Mouse (Mus musculus): ENCODE results near the gene Trabd. TPM values are rescaled to one million over a fixed set of nuclear protein-coding genes. Genes with fewer than 3 reads are reported as not detected.
A peak's percentile ranks its signal among the peaks of the same experiment; 100 is the strongest.

Gene Trabd
- 51.6 and 51.9 TPM in 2 replicates for polyA plus RNA-seq (2014; fragmentation: Nextera tagmentation; extraction: Ambion mirVana)

DNA sequence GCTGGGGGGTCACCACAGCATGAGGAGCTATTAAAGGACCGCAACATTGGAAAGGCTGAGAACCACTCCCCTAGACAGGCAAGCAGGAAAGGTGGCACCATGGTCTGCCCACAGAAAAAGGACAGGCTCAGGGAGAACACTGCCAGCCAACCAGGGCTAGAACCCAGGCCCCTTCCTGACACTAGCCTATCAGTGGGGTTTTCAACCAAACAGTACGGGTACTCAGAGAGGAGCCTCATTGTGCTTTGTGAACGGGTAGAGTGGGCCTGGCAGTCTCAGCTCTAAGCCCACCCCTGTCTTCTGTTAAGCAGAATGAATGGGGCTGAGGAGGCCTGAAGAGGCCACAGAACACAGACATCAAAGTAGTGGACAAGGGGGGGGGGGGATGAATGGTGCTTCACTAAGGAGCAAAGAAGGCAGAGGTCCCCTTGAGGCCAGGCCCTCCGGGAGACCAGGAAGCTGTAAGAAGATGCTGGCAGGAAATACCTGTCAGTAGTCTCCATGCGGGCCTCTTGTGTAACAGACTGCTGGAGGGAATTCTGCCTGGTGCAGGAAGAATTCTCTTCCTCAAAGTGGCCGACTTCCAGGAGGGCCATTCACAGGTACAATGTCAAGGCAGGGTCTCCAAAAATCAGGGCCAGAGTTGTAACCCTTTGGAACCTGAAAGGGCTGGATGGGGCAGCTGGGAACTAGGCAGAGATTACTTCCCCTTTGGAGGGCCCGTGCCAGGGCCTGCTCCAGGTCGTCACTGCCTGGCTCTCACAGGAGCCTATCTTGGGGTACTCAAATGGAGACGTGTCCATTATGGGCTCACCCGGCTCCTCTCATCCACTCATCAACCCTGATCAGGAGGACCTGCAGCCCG is at the start of gene Trabd:
Gene Trabd (plus strand): TSS at position 512 of the 865 bp plus-strand sequence.
- H3K9ac ChIP-seq (ENCODE audit: low read length): peak within 1 kb of the TSS; percentile 96
- H3K4me1 ChIP-seq (ENCODE audit: control insufficient read depth in 2 of 2, insufficient read depth in 2 of 2, low read length in 2 of 2): peaks cover 34 to 51% of the 10 kb centered on the region in 2 experiments
- peaks cover 11% of the 10 kb centered on the region for H3K36me3 ChIP-seq (ENCODE audit: control insufficient read depth, insufficient read depth, low read length)
- 0 out of 2 replicates have a peak, but pooled peaks have one; percentile 1 for ATAC-seq (ENCODE audit: insufficient number of reproducible peaks, insufficient read depth, low FRiP score, low read depth)
- peak within 1 kb of the TSS; percentile 83 for H3K4me2 ChIP-seq (ENCODE audit: low read length)
- H3K27ac ChIP-seq (replicated peaks in 1 of 2; ENCODE audit: control insufficient read depth in 1 of 2, insufficient read depth in 1 of 2, low read depth in 2 of 2, low read length in 2 of 2): peak within 1 kb of the TSS; percentile 91 to 96
- peak within 1 kb of the TSS; percentile 82 to 92 for H3K4me3 ChIP-seq (ENCODE audit: control insufficient read depth in 1 of 2, insufficient read depth in 1 of 2, low read depth in 1 of 2, low read length in 2 of 2)
- no peaks in the 10 kb centered on the region for H3K9me3 ChIP-seq (ENCODE audit: control insufficient read depth, low read length)
- 12% methylated on average over 11 of the region's 11 CpGs for WGBS
- H3K27me3 ChIP-seq (ENCODE audit: control insufficient read depth, insufficient read depth, low read length): no peaks in the 10 kb centered on the region

DNA sequence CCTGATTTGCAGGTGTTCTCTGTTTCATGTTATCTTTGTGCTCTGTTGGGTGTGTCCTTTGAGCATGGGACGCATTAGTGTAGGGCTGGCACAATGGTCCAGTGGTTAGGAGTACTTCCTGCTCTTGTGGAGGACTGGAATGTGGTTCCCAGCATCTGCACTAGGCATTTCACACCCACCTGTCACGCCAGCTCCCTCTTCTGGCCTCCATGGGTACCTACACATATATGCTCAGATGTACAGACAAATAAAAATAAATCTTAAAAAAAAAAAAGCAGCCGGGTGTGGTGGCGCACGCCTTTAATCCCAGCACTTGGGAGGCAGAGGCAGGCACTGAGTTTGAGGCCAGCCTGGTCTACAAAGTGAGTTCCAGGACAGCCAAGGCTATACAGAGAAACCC is 30.5 kb upstream of the Trabd start:
- H3K9me3 ChIP-seq (ENCODE audit: control insufficient read depth, low read length): peaks cover 12% of the 10 kb centered on the region
- peaks cover 22% of the 10 kb centered on the region for H3K36me3 ChIP-seq (ENCODE audit: control insufficient read depth, insufficient read depth, low read length)
- ATAC-seq (ENCODE audit: insufficient number of reproducible peaks, insufficient read depth, low FRiP score, low read depth): no peak

GRCm38 (mm10) chr15:89046356-89046755 is 28.6 kb upstream of the Trabd start:
- WGBS: 72% methylated on average over 4 of the region's 4 CpGs
- H3K9ac ChIP-seq (ENCODE audit: low read length): no peak overlapping the region
- H3K4me2 ChIP-seq (ENCODE audit: low read length): no peak overlapping the region
- no peak for ATAC-seq (ENCODE audit: insufficient number of reproducible peaks, insufficient read depth, low FRiP score, low read depth)
- H3K4me3 ChIP-seq (ENCODE audit: control insufficient read depth in 1 of 2, insufficient read depth in 1 of 2, low read depth in 1 of 2, low read length in 2 of 2): no peak overlapping the region
- H3K36me3 ChIP-seq (ENCODE audit: control insufficient read depth, insufficient read depth, low read length): peaks cover 28% of the 10 kb centered on the region
- H3K27ac ChIP-seq (replicated peaks in 1 of 2; ENCODE audit: control insufficient read depth in 1 of 2, insufficient read depth in 1 of 2, low read depth in 2 of 2, low read length in 2 of 2): no peak overlapping the region
- peaks cover 12% of the 10 kb centered on the region for H3K9me3 ChIP-seq (ENCODE audit: control insufficient read depth, low read length)
- H3K27me3 ChIP-seq (ENCODE audit: control insufficient read depth, insufficient read depth, low read length): no peaks in the 10 kb centered on the region
- no peaks in the 10 kb centered on the region for H3K4me1 ChIP-seq (ENCODE audit: control insufficient read depth in 2 of 2, insufficient read depth in 2 of 2, low read length in 2 of 2)

More for the DNA sequence above, 30.5 kb upstream of the Trabd start:
- no peak overlapping the region for H3K9ac ChIP-seq (ENCODE audit: low read length)
- H3K4me1 ChIP-seq (ENCODE audit: control insufficient read depth in 2 of 2, insufficient read depth in 2 of 2, low read length in 2 of 2): no peaks in the 10 kb centered on the region
- H3K27ac ChIP-seq (replicated peaks in 1 of 2; ENCODE audit: control insufficient read depth in 1 of 2, insufficient read depth in 1 of 2, low read depth in 2 of 2, low read length in 2 of 2): no peak overlapping the region
- no peak overlapping the region for H3K4me2 ChIP-seq (ENCODE audit: low read length)
- no peaks in the 10 kb centered on the region for H3K27me3 ChIP-seq (ENCODE audit: control insufficient read depth, insufficient read depth, low read length)
- WGBS: 73% methylated on average over 5 of the region's 5 CpGs
- no peak overlapping the region for H3K4me3 ChIP-seq (ENCODE audit: control insufficient read depth in 1 of 2, insufficient read depth in 1 of 2, low read depth in 1 of 2, low read length in 2 of 2)

- ATAC-seq (ENCODE audit: insufficient number of reproducible peaks, insufficient read depth, low FRiP score, low read depth): no peak
- no peaks in the 10 kb centered on the region for H3K9me3 ChIP-seq (ENCODE audit: control insufficient read depth, low read length)
- H3K36me3 ChIP-seq (ENCODE audit: control insufficient read depth, insufficient read depth, low read length): peaks cover 32% of the 10 kb centered on the region
- H3K4me1 ChIP-seq (ENCODE audit: control insufficient read depth in 2 of 2, insufficient read depth in 2 of 2, low read length in 2 of 2): peaks cover 0 to 8% of the 10 kb centered on the region in 2 experiments; a peak in 2 of 4 replicates
- no peak overlapping the region for H3K4me2 ChIP-seq (ENCODE audit: low read length)
- no peak overlapping the region for H3K27ac ChIP-seq (replicated peaks in 1 of 2; ENCODE audit: control insufficient read depth in 1 of 2, insufficient read depth in 1 of 2, low read depth in 2 of 2, low read length in 2 of 2)
- H3K27me3 ChIP-seq (ENCODE audit: control insufficient read depth, insufficient read depth, low read length): peaks cover 12% of the 10 kb centered on the region
- no peak overlapping the region for H3K4me3 ChIP-seq (ENCODE audit: control insufficient read depth in 1 of 2, insufficient read depth in 1 of 2, low read depth in 1 of 2, low read length in 2 of 2)
- no peak overlapping the region for H3K9ac ChIP-seq (ENCODE audit: low read length)
- WGBS: 81% methylated on average over 7 of the region's 7 CpGs
Observed at GRCm38 (mm10) chr15:89054666-89055065, 20.3 kb upstream of the Trabd start.

- no peak overlapping the region for H3K27ac ChIP-seq (replicated peaks in 1 of 2; ENCODE audit: control insufficient read depth in 1 of 2, insufficient read depth in 1 of 2, low read depth in 2 of 2, low read length in 2 of 2)
- ATAC-seq (ENCODE audit: insufficient number of reproducible peaks, insufficient read depth, low FRiP score, low read depth): no peak
- peaks cover 5 to 8% of the 10 kb centered on the region in 2 experiments; a peak in 3 of 4 replicates for H3K4me1 ChIP-seq (ENCODE audit: control insufficient read depth in 2 of 2, insufficient read depth in 2 of 2, low read length in 2 of 2)
- H3K4me3 ChIP-seq (ENCODE audit: control insufficient read depth in 1 of 2, insufficient read depth in 1 of 2, low read depth in 1 of 2, low read length in 2 of 2): peak overlapping the region; percentile 49 to 63
- H3K36me3 ChIP-seq (ENCODE audit: control insufficient read depth, insufficient read depth, low read length): peaks cover 14% of the 10 kb centered on the region
- whole genome bisulfite sequencing: 20% methylated on average over 6 of the region's 6 CpGs
- peak overlapping the region; percentile 78; the same call in 1 of the 2 replicates for H3K9ac ChIP-seq (ENCODE audit: low read length)
- peak overlapping the region; percentile 76 for H3K4me2 ChIP-seq (ENCODE audit: low read length)
- H3K27me3 ChIP-seq (ENCODE audit: control insufficient read depth, insufficient read depth, low read length): peaks cover 27% of the 10 kb centered on the region
- H3K9me3 ChIP-seq (ENCODE audit: control insufficient read depth, low read length): no peaks in the 10 kb centered on the region
Observed at GRCm38 (mm10) chr15:89058736-89059135, 16.2 kb upstream of the Trabd start.

DNA sequence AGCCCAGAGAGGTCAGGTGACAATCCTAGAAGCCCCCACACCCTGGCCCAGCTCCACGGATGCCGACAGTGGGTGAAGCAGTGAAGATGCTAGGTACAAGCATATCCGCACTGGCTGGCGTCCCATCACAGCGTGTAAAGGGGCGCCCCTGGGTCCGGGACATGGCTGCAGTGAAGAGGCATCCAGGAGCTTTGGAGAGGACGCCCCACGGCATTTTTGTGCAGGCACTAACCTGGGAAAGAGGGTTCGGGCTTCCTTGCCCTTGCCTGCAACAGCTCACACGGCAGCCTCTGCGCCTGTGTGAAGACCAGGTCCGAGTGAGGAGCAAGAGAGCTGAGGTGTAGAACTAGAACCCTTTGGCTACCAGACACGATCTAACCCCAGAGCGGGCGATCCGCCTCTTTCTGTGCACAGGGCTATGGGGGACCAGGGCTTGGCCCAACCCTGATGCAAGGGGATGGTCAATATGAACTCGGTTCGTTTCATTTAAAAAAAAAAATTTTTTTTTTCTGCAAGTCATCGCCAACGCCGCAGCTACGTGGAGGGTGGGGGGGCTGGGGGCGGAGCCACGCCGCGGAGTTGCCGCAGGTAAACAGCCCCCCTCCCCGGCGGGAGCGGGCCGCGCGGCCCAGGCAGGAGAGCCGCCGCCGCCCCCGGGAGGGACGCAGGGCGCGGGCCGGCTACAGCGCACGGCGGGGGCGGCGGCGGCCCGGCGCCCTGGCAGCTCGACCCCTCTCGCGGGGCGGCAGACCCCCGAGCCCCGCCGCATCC is 15.6 kb upstream of the Trabd start, which contains the start of gene Panx2:
Gene Panx2 (plus strand): TSS at position 574 of the 771 bp plus-strand sequence.
- Histone ChIP-seq H3K4me2 (ENCODE audit: low read length) (peak within 1 kb of the TSS; percentile 76), H3K27me3 (ENCODE audit: control insufficient read depth, insufficient read depth, low read length) (peaks cover 28% of the 10 kb centered on the region), H3K9me3 (ENCODE audit: control insufficient read depth, low read length) (no peaks in the 10 kb centered on the region), H3K4me3 (ENCODE audit: control insufficient read depth in 1 of 2, insufficient read depth in 1 of 2, low read depth in 1 of 2, low read length in 2 of 2) (peak within 1 kb of the TSS; percentile 63 to 77), H3K36me3 (ENCODE audit: control insufficient read depth, insufficient read depth, low read length) (peaks cover 11% of the 10 kb centered on the region), H3K4me1 (ENCODE audit: control insufficient read depth in 2 of 2, insufficient read depth in 2 of 2, low read length in 2 of 2) (peaks cover 5 to 8% of the 10 kb centered on the region in 2 experiments; a peak in 3 of 4 replicates), H3K27ac (replicated peaks in 1 of 2; ENCODE audit: control insufficient read depth in 1 of 2, insufficient read depth in 1 of 2, low read depth in 2 of 2, low read length in 2 of 2) (0 out of 4 replicates have a peak within 1 kb of the TSS, but pooled peaks of 1 of the 2 experiments have one; percentile 35), H3K9ac (ENCODE audit: low read length) (peak within 1 kb of the TSS; percentile 78)
- 2% methylated on average over 27 of the region's 57 CpGs for WGBS
- ATAC-seq (ENCODE audit: insufficient number of reproducible peaks, insufficient read depth, low FRiP score, low read depth): peak; percentile 33; the same call in 1 of the 2 replicates

GRCm38 (mm10) chr15:89060032-89060681 is 14.8 kb upstream of the Trabd start:
- Histone ChIP-seq H3K27ac (replicated peaks in 1 of 2; ENCODE audit: control insufficient read depth in 1 of 2, insufficient read depth in 1 of 2, low read depth in 2 of 2, low read length in 2 of 2) (0 out of 4 replicates have a peak overlapping the region, but pooled peaks of 1 of the 2 experiments have one; percentile 35), H3K36me3 (ENCODE audit: control insufficient read depth, insufficient read depth, low read length) (peaks cover 3% of the 10 kb centered on the region), H3K9ac (ENCODE audit: low read length) (peak overlapping the region; percentile 78), H3K4me1 (ENCODE audit: control insufficient read depth in 2 of 2, insufficient read depth in 2 of 2, low read length in 2 of 2) (peaks cover 5 to 8% of the 10 kb centered on the region in 2 experiments; a peak in 3 of 4 replicates), H3K27me3 (ENCODE audit: control insufficient read depth, insufficient read depth, low read length) (peaks cover 28% of the 10 kb centered on the region), H3K9me3 (ENCODE audit: control insufficient read depth, low read length) (no peaks in the 10 kb centered on the region), H3K4me3 (ENCODE audit: control insufficient read depth in 1 of 2, insufficient read depth in 1 of 2, low read depth in 1 of 2, low read length in 2 of 2) (peak overlapping the region; percentile 63 to 77), H3K4me2 (ENCODE audit: low read length) (peak overlapping the region; percentile 76)
- no peak for ATAC-seq (ENCODE audit: insufficient number of reproducible peaks, insufficient read depth, low FRiP score, low read depth)
- 3% methylated on average over 40 of the region's 48 CpGs for WGBS

Data from heart, embryonic 14.5 days (tissue).